Mouse (Mus musculus): ENCODE results near the gene Cfap126.
"Not testable (repeated sequence)": the region's sequence is repeated elsewhere in the genome, so short reads cannot be mapped to it uniquely, and the experiment has no call there.

The Cfap126 gene

DNA sequence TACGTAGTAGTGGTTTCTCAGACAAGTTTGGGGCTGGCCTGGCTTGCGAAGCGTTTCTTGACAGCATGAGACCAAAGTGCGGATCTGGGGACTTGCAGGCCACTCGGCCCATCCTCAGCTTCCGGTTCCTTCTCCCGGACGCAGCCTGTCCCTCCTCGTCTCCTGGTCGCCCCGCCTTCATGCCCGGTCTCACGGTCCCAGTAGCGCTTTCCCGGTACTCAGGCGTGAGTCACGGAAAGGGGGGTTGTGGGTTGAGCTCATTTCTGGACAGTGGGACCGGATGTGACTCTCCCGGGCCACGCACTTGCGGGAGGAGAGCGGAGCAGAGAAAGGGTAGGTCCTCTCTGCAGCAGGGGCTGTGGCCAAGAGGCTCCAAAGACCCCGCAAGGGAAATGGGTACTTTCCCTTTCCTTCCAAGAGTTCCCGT lies at the start of gene Cfap126:
Gene Cfap126, plus strand, starts transcription at position 46 of the 427 bp plus-strand sequence.
- DNase-seq (ENCODE audit: low spot score) = peak; percentile 81

DNA sequence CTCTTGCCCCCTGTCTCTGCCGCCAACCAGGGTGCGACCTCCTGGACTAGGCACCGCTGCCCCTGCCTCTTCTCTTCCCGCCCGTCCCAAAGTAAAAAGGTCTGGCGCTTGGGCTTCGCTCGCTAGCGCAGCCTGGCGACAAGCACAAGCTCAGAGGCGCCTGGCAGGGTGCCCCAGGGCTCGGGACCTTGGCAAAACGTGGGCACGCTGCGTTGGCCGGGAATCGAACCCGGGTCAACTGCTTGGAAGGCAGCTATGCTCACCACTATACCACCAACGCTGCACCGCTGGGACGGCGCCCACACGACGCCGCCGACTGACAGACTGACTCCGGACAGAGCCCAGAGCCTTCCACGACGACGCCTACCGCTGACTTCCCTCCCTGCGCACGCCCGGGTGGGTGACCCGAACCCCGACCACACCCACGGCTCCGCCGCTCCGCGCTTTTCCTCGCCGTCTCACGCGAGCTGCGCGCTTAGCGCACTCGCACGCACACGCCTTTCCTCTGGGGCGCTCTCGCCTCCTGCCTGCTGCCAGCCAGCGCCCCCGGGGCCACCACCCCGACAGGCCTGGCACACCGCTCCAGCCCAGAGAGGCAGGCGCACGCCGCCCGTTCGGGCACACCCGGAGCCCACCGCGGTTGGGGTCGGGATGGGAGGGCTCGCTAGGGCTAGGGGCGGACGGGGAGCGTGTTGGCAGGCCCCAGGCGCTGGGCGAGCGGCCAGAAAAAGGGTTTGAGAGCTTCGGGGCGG lies 49.1 kb upstream of the Cfap126 start, which contains the start of gene Fcgr3:
Gene Fcgr3, minus strand, starts transcription at position 445 of the 752 bp plus-strand sequence.
- peak; percentile 79 for DNase-seq (ENCODE audit: low spot score)

DNA sequence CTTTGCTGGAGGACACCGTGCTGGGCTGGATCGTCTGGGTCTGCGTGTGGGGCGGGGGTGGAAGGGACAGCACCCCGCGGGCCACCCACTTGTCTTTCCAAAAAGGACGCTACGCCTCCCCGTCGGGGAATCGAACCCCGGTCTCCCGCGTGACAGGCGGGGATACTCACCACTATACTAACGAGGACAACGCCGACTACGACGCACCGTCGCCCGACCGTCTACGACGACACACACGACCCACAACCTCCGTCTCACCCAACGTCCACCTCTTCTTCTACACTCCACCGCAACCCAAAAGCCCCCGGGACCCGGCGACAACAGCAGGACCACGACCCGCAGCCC lies 48.5 kb upstream of the Cfap126 start:
- DNase-seq (ENCODE audit: low spot score) = not testable (repeated sequence)

DNA sequence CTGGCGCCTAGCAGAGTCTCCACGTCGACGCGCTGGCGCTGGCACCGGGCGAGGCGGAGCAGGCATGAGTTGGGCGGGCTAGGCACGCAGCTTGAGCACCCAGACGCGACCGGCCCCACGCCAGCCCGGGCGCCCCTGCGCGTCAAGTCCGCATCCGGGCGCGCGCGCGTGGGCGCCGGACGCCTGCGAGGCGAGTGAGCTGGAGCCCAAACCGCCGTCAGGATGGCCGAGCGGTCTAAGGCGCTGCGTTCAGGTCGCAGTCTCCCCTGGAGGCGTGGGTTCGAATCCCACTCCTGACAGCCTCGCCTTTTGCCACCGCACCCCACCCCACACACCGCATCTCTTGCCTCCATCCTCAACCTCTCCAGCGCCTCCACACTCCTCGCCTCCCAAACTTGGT lies 48.0 kb upstream of the Cfap126 start:
- not testable (repeated sequence) for DNase-seq (ENCODE audit: low spot score)

DNA sequence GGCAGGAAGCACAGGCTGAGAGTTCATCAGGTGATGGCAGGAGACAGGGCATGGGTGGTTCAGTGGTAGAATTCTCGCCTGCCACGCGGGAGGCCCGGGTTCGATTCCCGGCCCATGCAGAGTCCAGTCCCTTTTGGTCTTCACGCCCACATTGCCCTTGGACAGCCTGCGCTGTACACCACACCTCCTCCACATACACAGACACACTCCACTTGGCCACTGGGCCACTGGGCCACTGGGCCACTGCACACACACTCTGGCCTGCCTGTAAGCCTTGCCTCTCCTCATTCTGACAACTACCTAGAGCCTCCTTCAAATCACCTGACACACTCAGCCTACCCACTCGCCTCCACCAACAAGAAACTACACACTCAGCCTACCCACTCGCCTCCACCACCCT lies 47.1 kb upstream of the Cfap126 start:
- DNase-seq (ENCODE audit: low spot score) = not testable (repeated sequence)

DNA sequence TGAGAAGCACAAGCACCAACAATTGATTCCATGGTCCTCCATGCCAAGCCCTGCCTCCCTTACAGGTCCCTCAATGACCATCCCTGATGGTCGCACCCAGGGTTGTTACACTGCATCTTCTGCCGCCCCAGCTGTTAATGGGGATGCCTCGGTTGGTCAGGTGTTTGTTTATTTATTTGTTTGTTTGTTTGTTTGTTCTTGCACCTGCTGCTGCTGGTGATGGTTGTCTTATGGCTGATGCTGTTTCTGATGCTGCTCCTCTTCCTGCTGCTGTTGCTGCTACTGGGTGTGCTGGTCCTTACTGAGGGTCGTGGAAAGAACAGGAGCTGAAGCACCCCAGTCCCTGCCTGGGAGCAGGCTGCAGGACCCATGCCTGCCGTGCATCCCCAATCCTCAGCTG lies 45.8 kb upstream of the Cfap126 start:
- DNase-seq (ENCODE audit: low spot score) = not testable (repeated sequence)

DNA sequence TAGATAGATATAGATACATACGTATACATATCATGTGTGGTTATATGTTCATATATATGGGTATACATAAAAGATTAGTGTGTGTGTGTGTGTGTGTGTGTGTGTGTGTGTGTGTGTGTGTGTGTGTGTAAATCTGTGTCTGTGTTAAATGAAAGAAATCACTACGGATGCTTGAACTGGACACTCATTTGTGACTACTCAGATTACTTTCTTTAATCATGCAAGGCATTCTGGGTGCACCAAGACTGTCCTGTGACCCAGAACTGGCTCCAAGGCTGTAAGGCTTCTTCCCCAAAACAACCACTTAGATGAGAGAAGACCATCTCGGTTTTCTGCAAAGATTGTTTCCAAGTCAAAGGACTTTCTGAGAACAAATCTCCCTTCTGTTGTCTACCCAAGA lies 44.2 kb upstream of the Cfap126 start:
- peak; percentile 49 for DNase-seq (ENCODE audit: low spot score)

DNA sequence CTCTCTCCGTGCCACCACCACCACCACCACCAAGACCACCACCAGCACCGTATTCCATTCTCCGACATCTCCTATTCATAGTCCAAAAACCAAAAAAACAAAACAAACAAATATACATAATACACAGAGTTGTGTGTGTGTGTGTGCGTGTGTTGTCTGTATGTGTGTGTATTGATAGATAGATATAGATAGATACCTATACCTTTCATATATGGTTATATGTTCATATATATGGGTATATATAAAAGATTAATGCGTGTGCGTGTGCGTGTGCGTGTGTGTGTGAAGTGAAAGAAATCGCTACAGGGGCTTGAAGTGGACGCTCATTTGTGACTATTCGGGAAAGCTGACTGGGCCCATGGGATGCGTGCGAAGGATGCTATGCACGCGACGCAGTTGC lies 42.8 kb upstream of the Cfap126 start:
- DNase-seq (ENCODE audit: low spot score) = not testable (repeated sequence)

DNA sequence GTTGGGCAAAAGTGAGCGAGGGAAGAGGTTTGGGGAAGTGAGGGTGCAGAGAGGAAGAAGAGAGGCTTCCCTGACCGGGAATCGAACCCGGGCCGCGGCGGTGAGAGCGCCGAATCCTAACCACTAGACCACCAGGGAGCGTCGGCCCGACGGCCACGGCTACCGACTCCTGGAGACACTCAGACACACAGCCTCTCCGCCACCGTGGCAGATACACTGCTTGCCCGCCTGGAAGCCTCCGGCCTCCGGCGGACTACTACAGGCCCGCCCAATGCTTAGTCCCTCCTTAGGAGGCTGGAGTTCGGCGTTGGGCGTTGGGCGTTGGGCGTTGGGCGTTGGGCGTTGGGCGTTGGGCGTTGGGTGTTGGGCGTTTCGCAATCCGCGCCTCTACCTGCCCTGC lies 42.0 kb upstream of the Cfap126 start:
- DNase-seq (ENCODE audit: low spot score) = not testable (repeated sequence)

DNA sequence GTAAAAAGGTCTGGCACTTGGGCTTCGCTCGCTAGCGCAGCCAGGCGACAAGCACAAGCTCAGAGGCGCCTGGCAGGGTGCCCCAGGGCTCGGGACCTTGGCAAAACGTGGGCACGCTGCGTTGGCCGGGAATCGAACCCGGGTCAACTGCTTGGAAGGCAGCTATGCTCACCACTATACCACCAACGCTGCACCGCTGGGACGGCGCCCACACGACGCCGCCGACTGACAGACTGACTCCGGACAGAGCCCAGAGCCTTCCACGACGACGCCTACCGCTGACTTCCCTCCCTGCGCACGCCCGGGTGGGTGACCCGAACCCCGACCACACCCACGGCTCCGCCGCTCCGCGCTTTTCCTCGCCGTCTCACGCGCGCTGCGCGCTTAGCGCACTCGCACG lies 41.5 kb upstream of the Cfap126 start:
- DNase-seq (ENCODE audit: low spot score) = not testable (repeated sequence)

DNA sequence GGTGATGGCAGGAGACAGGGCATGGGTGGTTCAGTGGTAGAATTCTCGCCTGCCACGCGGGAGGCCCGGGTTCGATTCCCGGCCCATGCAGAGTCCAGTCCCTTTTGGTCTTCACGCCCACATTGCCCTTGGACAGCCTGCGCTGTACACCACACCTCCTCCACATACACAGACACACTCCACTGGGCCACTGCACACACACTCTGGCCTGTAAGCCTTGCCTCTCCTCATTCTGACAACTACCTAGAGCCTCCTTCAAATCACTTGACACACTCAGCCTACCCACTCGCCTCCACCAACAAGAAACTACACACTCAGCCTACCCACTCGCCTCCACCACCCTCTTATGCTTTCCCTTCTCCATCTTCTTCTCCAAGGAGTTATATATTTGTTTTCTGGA lies 39.4 kb upstream of the Cfap126 start:
- peak; percentile 82 for DNase-seq (ENCODE audit: low spot score)

DNA sequence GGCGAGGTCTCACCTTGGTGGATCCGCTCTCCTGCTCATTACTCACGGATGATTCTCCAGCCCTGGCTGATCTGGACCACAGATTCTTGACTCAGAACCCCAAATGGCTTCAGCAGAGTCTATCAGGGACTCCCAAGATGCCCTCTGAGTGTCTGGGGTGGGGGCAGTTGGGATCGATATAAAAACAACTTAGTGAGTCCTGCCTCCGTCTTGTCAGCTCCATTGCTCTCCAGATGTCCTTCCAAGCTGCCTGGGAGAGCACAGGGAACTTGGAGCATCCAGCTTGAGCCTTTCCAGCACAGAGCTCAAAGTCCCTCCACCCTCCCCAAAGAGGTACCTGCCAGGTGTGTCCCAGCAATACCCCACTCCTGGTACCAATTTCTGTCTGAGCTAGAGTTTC lies 37.5 kb upstream of the Cfap126 start:
- DNase-seq (ENCODE audit: low spot score) = not testable (repeated sequence)

DNA sequence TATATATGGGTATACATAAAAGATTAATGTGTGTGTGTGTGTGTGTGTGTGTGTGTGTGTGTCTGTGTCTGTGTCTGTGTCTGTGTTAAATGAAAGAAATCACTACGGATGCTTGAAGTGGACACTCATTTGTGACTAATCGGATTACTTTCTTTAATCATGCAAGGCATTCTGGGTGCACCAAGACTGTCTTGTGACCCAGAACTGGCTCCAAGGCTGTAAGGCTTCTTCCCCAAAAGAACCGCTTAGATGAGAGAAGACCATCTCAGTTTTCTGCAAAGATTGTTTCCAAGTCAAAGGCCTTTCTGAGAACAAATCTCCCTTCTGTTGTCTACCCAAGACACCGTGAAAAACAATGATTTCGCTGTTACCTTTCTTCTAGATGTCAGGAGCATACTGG lies 36.5 kb upstream of the Cfap126 start:
- DNase-seq (ENCODE audit: low spot score) = not testable (repeated sequence)

DNA sequence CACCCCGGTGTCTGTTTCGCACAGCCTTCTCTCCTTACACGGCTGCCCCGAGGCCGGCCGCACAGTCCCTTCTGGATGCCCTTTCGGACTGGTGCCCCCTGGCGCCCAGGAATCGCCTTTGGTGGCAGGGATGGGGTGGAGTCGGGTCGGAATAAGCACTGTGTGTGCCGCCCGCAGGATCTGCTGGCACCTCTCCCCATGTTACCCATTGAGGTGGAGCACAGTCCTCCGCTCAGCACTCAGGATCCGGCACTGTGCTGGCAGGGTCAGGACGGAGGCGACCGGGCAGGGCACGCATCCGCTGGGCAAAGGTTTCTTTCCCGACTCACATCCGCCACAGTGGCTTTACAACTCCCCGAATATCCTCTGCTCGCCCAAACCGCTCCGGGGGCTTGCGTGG lies 35.8 kb upstream of the Cfap126 start:
- not testable (repeated sequence) for DNase-seq (ENCODE audit: low spot score)

DNA sequence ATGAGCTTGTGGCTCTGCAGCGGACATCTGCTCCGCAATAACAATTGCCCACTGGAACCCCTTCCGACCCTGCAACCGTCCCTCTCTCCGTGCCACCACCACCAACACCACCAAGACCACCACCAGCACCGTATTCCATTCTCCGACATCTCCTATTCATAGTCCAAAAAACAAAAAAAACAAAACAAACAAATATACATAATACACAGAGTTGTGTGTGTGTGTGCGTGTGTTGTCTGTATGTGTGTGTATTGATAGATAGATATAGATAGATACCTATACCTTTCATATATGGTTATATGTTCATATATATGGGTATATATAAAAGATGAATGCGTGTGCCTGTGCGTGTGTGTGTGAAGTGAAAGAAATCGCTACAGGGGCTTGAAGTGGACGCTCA lies 35.3 kb upstream of the Cfap126 start:
- not testable (repeated sequence) for DNase-seq (ENCODE audit: low spot score)

DNA sequence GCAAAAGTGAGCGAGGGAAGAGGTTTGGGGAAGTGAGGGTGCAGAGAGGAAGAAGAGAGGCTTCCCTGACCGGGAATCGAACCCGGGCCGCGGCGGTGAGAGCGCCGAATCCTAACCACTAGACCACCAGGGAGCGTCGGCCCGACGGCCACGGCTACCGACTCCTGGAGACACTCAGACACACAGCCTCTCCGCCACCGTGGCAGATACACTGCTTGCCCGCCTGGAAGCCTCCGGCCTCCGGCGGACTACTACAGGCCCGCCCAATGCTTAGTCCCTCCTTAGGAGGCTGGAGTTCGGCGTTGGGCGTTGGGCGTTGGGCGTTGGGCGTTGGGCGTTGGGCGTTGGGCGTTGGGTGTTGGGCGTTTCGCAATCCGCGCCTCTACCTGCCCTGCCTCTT lies 34.4 kb upstream of the Cfap126 start:
- DNase-seq (ENCODE audit: low spot score) = not testable (repeated sequence)

DNA sequence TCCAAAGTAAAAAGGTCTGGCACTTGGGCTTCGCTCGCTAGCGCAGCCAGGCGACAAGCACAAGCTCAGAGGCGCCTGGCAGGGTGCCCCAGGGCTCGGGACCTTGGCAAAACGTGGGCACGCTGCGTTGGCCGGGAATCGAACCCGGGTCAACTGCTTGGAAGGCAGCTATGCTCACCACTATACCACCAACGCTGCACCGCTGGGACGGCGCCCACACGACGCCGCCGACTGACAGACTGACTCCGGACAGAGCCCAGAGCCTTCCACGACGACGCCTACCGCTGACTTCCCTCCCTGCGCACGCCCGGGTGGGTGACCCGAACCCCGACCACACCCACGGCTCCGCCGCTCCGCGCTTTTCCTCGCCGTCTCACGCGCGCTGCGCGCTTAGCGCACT lies 33.9 kb upstream of the Cfap126 start:
- DNase-seq (ENCODE audit: low spot score) = not testable (repeated sequence)

DNA sequence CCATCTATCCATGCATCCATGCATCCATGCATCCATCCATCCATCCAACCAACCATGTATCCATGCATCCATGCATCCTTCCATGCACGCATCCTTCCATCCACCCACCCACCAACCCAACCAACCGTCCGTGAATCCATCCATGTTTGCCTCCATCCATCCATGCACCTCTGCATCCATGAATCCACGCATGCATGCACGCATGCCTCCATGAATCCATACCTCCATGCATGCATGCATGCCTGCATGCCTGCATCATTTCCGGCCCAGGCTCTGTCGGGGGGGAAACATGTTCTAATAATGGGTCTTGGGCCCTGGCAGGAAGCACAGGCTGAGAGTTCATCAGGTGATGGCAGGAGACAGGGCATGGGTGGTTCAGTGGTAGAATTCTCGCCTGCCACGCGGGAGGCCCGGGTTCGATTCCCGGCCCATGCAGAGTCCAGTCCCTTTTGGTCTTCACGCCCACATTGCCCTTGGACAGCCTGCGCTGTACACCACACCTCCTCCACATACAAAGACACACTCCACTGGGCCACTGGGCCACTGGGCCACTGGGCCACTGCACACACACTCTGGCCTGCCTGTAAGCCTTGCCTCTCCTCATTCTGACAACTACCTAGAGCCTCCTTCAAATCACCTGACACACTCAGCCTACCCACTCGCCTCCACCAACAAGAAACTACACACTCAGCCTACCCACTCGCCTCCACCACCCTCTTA lies 32.0 kb upstream of the Cfap126 start:
- not testable (repeated sequence) for DNase-seq (ENCODE audit: low spot score)

DNA sequence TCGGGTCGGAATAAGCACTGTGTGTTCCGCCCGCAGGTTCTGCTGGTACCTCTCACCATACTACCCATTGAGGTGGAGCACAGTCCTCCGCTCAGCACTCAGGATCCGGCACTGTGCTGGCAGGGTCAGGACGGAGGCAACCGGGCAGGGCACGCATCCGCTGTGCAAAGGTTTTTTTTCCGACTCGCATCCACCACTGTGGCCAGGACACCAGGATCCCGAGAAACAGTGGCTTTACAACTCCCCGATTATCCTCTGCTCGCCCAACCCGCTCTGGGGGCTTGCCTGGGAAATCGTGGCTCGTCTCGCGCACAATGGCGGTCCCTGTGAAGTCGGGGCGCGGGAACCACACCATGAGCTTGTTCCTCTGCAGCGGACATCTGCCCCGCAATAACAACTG lies 28.0 kb upstream of the Cfap126 start:
- peak; percentile 34 for DNase-seq (ENCODE audit: low spot score)

DNA sequence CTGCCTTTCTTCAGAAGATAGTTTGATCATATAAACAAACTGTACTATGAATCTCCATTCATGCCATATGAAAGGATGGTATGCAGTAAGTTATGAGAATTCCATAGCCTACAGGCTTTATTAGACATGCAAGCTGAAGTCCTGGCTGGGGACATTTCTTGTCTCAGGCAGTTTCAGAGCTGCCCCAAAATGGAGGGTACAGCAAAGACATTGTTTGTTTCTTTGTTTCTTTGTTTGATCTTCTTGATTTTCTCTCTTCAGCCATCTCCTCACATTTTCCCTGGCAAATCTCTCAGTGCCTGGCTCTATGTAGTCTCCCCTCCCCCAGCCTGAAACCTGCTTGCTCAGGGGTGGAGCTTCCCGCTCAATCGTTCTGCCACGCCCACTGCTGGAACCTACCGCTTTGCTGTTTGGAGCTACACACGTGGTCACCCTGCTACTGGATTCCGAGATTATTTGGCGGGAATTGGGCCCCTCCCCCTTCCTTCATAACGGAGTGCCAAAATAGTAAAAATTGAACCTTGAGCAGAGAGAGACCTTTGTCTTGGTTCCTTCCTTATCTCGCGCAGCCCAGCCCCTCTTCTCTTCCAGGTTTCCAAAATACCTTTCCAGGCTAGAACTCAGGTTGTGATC lies 25.4 kb upstream of the Cfap126 start:
- peak; percentile 48 for DNase-seq (ENCODE audit: low spot score)

DNA sequence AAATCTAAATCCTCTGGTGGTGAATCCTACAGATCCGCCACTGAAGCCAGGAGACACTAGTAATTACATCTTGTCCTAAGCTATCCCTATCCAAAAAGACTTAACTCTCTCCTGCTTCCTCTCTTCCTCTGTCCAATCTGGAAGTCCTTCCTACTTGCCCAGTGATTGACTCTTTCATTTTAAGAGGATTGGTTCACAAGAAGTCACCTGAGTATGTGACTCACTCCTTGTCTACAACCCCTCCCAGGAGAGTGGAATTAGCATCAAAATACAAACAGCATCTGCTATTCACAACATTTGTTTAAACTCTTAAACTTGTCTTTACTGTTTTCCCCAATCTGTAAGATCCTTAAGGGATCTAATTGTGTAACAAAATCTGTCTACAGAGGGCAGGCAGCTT lies 23.8 kb upstream of the Cfap126 start:
- no peak for DNase-seq (ENCODE audit: low spot score)

DNA sequence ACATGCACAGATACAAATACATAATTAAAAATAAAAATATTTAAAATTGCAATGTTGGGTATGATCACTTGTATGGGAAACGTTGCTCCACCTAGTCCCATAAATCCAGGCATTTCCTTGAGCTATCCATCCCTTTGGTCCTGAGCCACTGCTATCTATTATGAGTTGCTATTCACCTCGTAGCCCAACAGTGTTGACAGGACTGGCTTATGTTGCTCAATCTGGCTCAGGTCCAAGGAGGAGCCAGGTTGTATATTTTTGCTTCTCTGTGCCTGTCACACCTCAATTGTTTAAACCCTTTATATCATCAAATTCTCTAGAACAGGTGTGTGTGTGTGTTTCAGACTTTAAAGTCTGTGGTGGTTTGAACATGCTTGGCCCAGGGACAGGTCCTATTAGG lies 23.0 kb upstream of the Cfap126 start:
- DNase-seq (ENCODE audit: low spot score) = no peak

DNA sequence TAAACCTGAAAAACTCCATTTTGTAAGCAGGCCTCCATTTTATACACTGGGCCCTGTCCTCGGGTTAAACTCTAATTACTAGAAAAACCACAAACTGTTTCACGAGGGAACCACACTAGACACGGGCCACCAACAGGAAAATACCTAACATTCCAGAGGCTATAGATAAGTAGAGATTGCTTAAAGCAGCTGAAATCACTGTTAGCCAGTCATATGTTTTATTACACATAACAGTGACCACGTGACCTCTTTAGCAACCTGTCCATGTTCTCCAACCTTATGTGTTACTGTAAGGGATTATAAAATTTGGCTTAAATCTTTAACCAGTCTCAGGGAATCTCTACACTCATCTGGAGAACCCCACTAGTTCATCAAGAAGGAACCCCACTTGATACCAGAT lies 19.3 kb upstream of the Cfap126 start:
- DNase-seq (ENCODE audit: low spot score) = no peak
